Mouse (Mus musculus) cerebellum, postnatal 14 days (tissue): ENCODE data around the gene Nrxn3.
A peak's percentile ranks its signal among the peaks of the same experiment; 100 is the strongest.

ENCODE experiments used
- DNase-seq, 2 experiments: peaks; one replicate each; pipeline ENCODE4 v3.0.0; 2021; ENCODE audit warnings: mixed read lengths in 2 of 2

Gene Nrxn3

DNA sequence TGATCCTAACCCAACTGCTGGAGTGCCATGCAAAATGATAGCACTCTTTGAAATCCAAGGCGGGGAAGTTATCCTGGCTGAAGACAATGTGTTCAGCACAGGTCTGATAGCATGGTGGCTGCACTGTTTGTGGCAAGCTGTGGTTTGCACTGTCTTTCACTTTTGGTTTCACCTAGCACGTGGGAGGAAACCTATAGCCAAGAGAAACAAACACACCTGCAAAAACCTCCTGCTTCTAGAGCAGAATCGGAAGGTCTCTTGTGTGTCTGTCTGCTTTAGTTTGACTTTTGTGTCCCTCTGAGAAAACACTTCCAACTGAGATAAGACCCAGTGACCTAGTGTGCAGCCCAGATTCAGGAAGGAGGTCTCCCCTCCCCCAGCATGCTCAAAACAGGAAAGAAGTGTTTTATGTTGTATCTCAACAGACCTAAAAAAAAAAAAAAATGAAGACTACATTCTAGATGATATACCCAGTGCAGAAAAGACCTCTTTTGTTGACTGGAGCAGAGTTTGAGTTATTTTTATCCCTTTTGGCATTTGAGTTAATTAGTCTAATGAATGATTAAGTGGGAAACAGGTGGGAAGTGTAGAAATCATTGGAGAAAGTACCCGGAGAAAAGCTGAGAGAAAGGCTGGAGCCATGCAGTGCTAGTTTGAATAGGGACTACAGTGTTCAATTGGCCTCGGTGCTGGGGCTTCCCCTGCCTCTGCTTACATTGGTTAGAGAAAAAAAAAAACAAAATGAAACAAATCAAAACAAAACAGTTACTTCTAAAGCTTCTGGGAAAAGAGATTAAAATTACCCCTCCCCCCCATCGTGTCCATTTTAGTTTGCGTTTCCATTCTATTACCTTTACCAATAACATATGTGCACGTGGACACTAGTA is 996.8 kb downstream of the Nrxn3 start:
- no peak for DNase-seq

DNA sequence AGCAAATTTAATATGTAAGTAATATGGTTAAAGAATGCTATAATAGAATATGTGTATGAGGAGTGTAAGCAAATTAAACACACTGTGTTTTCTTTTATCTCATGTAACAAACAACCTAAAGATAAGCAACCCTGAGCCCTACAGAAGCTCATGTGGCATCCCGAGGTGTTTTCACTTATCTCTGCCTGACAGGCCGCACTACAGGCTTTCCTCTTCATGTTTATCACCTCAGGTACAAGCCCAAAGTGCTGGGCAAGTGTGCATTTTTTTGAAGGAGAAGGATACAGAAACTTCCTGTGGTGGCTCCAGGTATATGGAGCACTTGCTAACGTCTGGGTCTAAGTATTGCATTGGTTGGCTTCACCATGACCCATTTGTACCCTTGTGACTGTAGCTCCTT is 998.3 kb downstream of the Nrxn3 start:
- no peak for DNase-seq

- no peak for DNase-seq
These were observed 999.8 kb downstream of the Nrxn3 start for GRCm38 (mm10) chr12:89722462-89722861.

DNA sequence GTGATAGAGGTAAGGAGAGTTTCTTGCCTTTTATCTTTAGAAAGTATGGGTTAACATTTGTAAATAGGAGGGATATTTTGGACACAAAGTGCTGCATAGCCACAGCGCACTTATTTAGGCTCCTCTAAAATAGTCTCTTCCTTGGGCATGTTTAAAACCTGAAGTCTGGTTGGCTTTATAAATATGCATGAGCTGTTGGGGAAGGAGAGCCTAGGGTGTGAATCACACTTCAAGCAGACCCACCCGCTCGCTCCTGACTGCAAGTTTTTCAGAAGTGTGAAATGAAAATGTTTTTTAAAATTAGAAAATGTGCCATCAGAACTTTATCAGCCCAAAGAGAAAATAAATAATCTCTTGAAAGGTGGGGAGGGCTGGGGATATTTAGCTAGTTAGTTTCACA is 1001.4 kb downstream of the Nrxn3 start:
- DNase-seq = no peak

- no peak for DNase-seq
These were observed 1019.6 kb downstream of the Nrxn3 start for GRCm38 (mm10) chr12:89742326-89742725.

DNA sequence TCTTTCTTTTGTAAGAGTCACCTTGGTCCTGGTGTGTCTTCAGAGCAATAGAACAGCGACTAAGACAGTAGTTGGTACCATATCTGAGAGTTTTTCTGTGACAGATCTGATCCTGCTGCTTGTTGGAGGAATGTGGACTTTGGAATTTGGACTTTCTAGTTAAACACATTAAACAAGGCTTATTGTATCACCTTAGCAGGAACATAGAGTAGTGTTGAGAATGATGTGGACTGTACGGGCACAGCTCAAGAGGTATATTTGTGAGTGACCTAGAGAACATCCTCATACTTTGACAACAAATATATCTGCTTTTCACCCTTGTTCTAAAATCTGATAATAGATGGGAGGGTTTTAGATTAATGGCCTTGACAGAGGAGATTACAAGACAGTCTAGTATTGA is 1020.1 kb downstream of the Nrxn3 start:
- DNase-seq = no peak

DNA sequence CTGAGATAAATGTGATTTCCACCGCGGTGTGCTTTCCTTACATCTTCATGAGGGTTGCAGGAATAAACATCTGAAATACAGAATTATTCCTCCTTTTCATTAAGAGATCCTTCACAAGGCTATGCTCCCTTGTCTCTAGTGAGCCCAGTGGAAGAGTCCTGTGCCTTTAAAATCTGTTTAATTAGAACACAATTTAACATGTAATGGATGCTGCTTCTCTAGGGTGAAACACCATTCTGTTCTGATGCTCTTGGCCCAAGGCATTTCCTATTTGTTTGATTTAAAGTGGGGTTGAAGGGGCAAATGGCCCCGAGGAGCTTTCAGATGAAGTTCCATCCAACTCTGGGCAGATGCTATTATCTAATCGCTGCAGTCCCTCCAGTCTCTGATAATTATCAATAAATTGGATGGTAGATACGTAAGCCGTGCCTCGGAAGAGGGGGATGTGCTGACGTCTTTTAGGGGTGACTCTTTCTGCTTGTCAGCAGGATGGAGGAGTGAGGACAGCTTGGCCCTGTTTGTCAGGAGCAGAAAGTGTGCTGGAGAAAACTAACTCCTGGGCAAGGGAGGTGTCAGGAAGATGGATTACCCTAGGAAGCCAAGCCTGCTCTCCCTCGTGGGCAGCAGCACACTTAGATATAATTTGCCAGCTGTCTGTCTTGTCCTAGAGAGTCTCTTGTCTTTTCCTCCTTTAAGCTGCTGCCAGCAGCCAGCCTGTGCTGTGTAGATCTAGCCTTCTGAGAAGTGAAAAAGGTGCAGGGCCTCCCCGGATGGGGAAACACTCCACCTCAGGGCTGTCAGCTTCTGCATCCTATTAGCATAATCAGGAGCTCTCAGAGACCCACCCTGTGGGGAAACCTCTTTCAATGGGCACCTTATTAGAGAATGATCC is 1041.8 kb downstream of the Nrxn3 start:
- DNase-seq = peak in 1 of 2 experiments; percentile 8

- no peak for DNase-seq
These were observed 1042.5 kb downstream of the Nrxn3 start for GRCm38 (mm10) chr12:89765179-89765578.

GRCm38 (mm10) chr12:89788794-89789193 is 1066.1 kb downstream of the Nrxn3 start:
- DNase-seq = peak; percentile 74 to 87

DNA sequence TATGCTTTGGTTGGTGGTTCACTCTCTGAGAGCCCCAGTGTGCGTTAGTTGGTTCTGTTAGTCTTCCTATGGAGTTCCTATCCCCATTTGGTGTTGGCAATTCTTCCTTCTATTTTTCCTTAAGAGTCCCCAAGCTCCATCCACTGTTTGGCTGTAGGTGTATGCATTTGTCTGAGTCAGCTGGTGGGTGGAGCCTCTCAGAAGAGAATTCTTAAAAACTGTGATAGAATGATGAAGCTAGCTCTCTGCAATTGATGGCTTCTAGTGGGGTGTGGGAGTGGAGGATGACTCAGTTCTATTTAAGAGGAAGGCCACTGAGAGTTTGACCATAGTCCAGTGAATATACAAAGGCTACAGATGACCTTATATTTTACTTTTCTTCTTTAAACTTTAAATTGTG is 1067.3 kb downstream of the Nrxn3 start:
- peak in 1 of 2 experiments; percentile 7 for DNase-seq

DNA sequence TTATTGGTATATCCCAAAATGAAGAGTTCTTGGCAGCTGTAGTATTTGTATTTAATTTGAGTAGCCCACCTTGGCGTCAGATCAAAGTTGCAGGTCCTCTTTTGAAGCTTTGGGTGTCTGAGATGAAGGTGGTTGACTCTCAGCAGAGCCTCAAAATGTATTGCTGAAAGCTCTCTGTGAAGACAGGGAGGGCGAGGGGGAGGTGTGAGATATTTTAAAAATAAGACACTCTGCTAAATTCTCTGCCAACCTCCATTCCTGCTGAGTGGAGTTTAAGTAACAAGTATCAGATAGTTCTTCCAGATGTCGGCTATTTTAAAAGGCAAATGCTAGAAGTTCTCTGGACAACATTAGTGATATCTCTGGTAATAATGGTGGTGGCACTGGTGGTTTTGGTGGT is 1069.2 kb downstream of the Nrxn3 start:
- peak in 1 of 2 experiments; percentile 4 for DNase-seq

DNA sequence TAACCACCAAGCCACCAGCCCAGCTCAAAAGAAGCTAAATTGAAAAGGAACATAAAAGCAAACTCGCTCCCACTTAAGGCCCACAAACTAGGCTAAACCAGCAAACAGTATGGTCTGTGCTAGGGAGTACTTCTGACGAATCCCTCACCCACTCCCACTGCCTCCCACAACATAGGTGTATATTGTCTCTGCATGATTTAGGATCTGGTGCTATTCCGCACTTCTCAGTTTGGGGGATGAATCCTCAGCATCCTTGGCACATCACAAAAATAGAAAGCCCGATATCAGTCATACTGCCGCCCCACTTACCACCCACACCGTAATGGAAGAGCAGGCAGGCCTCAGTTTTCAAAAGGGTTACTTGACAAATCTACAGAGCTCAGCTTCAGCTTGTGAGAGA is 1072.1 kb downstream of the Nrxn3 start:
- no peak for DNase-seq

DNA sequence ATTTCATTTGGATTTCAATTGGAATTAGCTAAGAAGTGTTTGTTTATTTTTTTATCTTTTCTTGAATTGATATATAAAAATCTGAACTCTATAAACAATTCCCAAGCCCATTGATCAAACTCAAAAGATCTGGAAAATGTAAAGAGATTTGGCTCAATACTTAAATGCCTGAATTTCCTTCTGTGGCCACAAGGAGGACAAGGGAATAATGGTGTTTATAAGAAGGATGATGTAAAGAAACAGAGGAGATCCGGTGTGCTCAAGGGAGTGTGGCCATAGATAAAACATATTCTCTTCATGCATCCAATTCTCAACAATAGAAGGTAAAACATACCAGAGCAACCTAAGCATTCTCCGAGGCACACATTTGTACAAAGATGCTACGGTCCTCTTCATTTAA is 1085.5 kb downstream of the Nrxn3 start:
- DNase-seq = no peak

DNA sequence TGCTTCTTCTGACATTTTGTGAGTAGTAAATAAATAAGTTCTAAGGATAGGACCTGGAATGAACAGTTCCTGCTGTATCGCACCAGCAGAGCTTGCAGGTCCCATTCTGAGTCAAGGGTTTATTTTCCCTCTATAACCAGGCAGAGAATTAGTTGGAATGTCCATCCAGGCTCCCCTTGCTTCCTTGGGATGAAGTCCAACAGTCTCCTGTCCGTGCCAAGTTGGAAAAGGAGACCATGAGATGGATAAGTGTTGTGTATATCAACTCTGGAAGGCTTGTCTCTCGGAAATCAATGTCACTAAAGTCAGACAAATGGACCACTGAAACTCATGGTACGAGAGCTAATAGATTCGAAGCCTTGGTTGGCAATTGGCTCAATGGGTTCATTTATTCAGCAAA is 1087.5 kb downstream of the Nrxn3 start:
- peak; percentile 57 to 68 for DNase-seq

GRCm38 (mm10) chr12:89811815-89812549 is 1089.3 kb downstream of the Nrxn3 start:
- DNase-seq = peak; percentile 87 to 90

DNA sequence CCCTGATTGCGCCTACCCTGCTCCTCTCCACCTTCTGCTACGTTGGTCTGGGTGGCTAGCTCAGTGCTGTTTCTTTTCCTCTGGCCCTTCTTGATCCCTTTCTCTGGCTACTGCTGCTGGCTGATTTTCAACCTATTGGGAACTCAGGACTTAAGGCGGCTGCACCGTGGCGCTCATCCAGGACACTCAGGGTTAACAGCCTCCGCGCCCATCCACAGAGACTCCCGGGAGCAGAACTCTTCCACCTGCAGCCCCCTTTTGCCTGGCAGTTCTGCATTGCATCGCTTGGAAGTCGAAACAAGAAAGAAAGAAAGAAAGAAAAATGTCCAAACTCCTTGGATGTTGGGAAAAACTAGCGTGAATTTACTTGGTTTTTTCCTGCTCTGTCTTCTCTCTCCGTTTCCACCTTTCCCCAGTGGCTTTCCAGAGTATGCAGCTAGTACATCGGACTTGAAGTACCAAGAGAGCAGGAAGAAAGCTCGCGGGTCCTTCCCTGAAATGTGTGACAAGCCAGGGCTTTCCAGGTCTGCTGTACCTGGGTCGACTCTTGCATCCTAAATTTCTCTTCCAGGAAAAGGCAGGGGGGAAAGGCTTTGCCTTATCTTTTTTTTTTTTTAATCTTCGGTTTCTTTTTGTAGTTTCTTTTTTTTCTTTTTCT is 1090.0 kb downstream of the Nrxn3 start:
- peak; percentile 53 to 83 for DNase-seq

- DNase-seq = peak; percentile 62 to 66
These were observed 1090.6 kb downstream of the Nrxn3 start for GRCm38 (mm10) chr12:89813294-89813693.

DNA sequence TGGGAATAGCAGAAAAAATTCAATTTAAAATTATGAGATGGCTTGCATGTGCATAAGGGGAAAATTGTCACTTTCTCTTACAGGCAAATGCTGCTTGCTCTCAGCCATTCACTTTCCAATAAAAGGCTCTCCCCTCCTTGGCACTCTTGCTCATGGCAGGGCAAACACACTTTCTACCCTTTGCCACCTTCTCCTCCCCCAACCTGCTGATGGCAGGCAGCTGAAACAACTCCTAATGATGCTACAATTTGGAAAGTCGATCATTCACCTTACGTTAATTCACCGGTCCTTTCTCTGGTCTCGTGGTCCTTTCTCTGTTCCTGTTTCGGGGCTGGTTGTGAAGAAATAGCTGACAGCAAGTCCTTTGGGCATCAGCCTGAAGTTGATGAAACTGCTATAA is 1091.0 kb downstream of the Nrxn3 start:
- DNase-seq = peak in 1 of 2 experiments; percentile 41

DNA sequence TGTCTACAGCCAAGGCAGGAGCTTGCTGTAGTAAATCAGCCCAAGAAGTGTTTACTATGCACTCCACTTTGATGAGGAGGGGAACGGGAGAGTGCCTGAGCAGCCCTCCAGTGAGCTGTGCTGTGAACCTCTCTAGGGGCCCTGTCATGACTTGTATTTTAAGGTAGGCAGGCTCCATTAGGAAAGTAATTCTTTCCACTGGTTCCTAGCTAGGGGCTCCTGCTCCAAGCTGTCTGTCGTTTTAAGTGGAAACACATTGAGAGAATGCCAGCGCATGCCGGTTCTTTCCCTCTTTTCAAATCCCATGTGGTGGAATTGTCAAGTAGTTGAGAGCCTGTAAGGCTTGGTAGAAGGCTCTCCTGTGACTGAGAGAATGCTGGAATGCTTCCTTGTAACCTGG is 1091.9 kb downstream of the Nrxn3 start:
- peak; percentile 38 to 53 for DNase-seq

- DNase-seq = peak in 1 of 2 experiments; percentile 37
These were observed 1094.5 kb downstream of the Nrxn3 start for GRCm38 (mm10) chr12:89817072-89817773.

GRCm38 (mm10) chr12:89818200-89818599 is 1095.5 kb downstream of the Nrxn3 start:
- peak; percentile 51 to 62 for DNase-seq

DNA sequence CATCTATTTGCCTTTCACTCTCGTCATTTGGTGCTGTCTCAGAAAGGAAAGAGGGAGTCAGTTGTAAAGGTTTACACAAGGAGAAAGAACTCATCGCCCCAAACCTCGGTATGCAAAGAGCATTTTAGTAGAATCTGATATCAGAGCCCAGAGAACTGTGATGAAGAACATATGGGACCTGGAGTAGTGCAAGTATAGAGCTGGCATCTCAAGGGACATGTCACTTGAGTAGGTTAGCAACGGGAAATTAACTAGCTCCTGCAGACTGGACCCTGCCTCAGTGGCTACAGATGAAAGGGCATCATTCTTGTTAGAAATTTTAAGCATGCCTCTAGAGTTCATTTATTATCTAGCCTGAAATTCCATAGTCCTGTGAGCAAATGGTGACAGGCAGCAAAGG is 1099.5 kb downstream of the Nrxn3 start:
- DNase-seq = no peak
